Mouse (Mus musculus) cortical plate, adult 2 months (tissue): ENCODE measurements around the gene Cdh24. TPM values are rescaled to one million over a fixed set of nuclear protein-coding genes. Genes with fewer than 3 reads are reported as not detected.

Experiments used
- H3K27ac ChIP-seq: fragments of 200-500 bp; 2 replicates; pipeline ENCODE4 v1.5.1; 2012; ENCODE audit warnings: low read length, control low read depth, inconsistent platforms; ENCODE audit not compliant: insufficient read depth
- H3K4me1 ChIP-seq: fragments of 200-500 bp; 2 replicates; pipeline ENCODE4 v1.6.1; 2011; ENCODE audit warnings: low read length; ENCODE audit not compliant: control insufficient read depth, insufficient read depth
- H3K4me3 ChIP-seq: fragments of 200-500 bp; 2 replicates; pipeline ENCODE4 v1.5.1; 2011; ENCODE audit warnings: mild to moderate bottlenecking, low read length, control low read depth; ENCODE audit not compliant: insufficient read depth
- CTCF ChIP-seq: fragments of 200-500 bp; IDR thresholded peaks from 2 replicates; pipeline ENCODE4 v1.5.1; 2011; ENCODE audit warnings: mild to moderate bottlenecking, control low read depth, low read length; ENCODE audit not compliant: insufficient read depth; ENCODE audit errors: extremely low read depth
- POLR2A ChIP-seq: fragments of 200-500 bp; IDR thresholded peaks from 2 replicates; pipeline ENCODE4 v1.6.1; 2011; ENCODE audit warnings: mild to moderate bottlenecking, low read length, control low read depth; ENCODE audit not compliant: insufficient read depth; ENCODE audit errors: extremely low read depth
- polyA plus RNA-seq: library from polyadenylated mRNA; depleted of rRNA; stranded (reverse); fragments of >200 nt; gene quantifications from 2 replicates; pipeline ENCODE4 v1.2.3, GENCODE M21; 2012; rRNA removed

Cdh24 gene
- polyA plus RNA-seq: 13.3 and 18.6 TPM in 2 replicates

DNA sequence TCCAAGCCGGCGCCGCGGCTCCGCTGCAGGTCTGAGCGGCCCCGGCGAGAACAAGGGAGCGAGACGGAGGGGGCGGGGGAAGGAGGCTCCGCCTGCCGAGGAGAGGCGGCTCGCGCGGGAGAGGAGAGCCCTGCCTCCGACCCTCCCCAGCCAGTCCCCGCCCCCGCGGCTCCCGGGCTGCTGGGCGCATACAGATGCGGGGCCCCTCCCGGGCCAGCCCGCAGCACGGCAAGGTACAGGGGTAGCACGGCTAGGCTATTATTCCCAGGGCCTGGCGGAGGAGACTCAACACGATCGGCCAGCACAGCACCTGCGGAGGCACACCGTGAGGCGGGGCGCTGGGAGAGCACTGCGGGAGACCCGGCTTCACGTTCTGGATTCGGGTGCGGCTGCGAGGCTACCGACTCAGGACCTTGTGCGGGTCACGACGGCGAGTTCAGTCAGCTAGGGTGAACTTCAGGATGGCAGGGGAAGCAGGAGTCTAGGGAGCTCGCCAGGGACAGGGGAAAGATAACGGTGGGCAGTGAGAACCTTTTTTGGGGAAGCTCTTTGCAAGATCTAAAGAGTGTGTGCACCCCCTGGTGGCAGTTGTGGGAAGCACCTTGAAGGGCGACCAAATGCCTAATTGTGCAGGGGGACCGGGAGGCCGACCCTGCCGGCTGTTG lies at the start of gene Cdh24:
Gene Cdh24, minus strand, starts transcription at position 60 of the 665 bp plus-strand sequence.
- Histone ChIP-seq H3K4me3 (peak within 1 kb of the TSS; percentile 44), H3K27ac (no peak within 1 kb of the TSS), H3K4me1 (no peaks in the 10 kb centered on the region)
- TF ChIP-seq CTCF (peak; percentile 82), POLR2A (0 out of 2 replicates have a peak, but pooled peaks have one; percentile 12)

GRCm38 (mm10) chr14:54687251-54687650 lies 46.1 kb upstream of the Cdh24 start:
- TF ChIP-seq CTCF: no peak
- no peak for TF ChIP-seq POLR2A
- Histone ChIP-seq H3K27ac (no peak overlapping the region), H3K4me3 (peak overlapping the region; percentile 41), H3K4me1 (no peaks in the 10 kb centered on the region; the same call in 1 of the 2 replicates)

DNA sequence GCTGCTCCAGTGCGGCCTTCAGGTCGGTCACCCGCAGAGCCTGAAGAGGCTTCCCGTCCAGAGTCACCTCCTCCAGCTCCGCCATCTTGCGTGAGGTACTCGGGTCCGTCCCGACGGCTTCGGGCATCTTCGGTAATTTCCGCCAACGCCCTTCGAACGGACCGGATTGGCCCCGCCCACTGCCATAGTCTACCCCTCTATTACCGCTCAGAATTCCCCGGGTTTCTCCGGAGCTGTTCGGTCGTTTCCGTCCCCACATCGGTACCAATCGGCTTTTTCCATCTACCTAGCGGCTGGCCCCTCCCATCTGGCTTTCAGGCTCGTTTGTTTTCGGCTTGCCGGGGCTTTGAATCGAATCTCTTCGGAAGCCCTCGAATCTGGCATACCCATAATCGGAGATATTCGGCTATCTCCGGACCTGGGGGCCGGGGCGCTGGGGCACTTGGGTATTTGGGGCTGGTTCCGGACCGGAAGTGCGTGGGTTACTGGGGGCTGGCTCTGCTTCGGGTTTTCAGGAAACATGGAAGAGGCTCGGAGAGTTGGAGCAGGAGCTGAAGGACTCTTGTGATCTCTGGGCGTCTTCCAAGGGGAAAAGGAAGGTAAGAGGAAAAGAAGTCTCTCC lies 45.5 kb upstream of the Cdh24 start, which contains the start of gene Acin1:
Gene Acin1, minus strand, starts transcription at position 410 of the 622 bp plus-strand sequence.
- TF ChIP-seq POLR2A (peak; percentile 95), CTCF (no peak)
- H3K4me3 ChIP-seq: peak within 1 kb of the TSS; percentile 74
- H3K4me1 ChIP-seq: no peaks in the 10 kb centered on the region; the same call in 1 of the 2 replicates
- peak within 1 kb of the TSS; percentile 89 for H3K27ac ChIP-seq

DNA sequence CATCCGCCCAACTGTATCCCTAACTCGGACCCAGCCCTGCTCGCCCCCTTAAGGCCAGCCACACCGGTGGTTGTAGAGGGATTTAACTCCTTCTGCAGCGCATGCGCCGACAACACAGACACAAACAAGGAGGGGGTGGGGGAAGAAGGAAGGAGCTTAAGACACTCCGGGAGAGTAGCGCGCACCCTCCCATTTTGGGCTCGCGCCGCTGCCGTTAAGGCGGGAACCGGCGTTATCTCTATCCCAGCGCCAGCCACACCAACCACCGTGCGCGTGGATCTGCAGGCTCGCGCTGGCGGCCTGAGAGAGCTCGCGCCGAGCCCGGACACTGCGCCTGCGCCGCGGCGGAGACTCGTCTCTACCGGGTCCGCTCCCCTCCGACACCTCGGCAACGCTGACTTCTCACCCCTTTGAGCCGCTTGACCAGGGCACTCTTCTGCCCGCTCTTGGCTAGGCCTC lies 44.9 kb upstream of the Cdh24 start, which contains the start of gene 1700123O20Rik:
Gene 1700123O20Rik, plus strand, starts transcription at position 154 of the 459 bp plus-strand sequence.
- H3K27ac ChIP-seq: peak within 1 kb of the TSS; percentile 89
- H3K4me1 ChIP-seq: no peaks in the 10 kb centered on the region; the same call in 1 of the 2 replicates
- TF ChIP-seq POLR2A: peak; percentile 66; the same call in 1 of the 2 replicates
- no peak for TF ChIP-seq CTCF
- peak within 1 kb of the TSS; percentile 74 for H3K4me3 ChIP-seq

- Histone ChIP-seq H3K4me1 (no peaks in the 10 kb centered on the region; the same call in 1 of the 2 replicates), H3K4me3 (peak overlapping the region; percentile 74), H3K27ac (no peak overlapping the region)
- TF ChIP-seq POLR2A (no peak), CTCF (no peak)
Observed at GRCm38 (mm10) chr14:54685471-54685870, 44.3 kb upstream of the Cdh24 start.

- H3K4me3 ChIP-seq: no peak overlapping the region
- H3K27ac ChIP-seq: no peak overlapping the region
- TF ChIP-seq CTCF (no peak), POLR2A (no peak)
- H3K4me1 ChIP-seq: no peaks in the 10 kb centered on the region
Observed at GRCm38 (mm10) chr14:54682396-54682795, 41.2 kb upstream of the Cdh24 start.

DNA sequence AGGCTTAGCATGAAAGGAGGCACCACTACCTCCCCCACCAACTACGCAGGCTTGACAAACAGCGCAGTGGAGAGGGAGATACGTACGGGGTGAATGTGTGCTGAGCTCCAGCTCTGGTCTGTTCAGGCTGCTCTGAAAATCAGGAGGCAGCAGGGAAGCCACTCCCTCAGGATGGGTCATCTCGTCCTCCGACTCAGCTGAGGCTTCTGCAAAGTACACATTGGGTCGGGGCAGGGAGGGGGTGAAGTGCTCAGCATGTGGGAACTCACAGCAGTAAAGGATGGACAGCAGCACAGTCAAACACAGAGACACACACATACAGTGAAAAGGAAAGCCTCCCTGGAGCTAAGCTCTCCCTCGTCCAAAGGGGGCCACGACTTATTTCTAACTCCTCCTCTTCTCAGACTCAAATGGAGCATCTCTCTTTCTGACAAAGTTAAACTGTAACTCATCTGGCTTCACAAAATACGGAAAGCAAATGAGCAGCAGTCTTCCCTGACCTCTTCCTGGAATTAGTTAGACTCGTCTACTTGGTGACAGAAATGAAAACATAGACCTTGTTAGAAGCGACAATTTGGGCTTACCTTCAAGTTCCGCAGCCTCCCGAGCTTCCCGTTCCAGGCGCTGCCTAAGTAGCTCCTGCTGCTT lies 37.6 kb upstream of the Cdh24 start:
- Histone ChIP-seq H3K27ac (no peak overlapping the region), H3K4me3 (no peak overlapping the region), H3K4me1 (peaks cover 2% of the 10 kb centered on the region)
- TF ChIP-seq POLR2A (no peak), CTCF (no peak)

- H3K4me3 ChIP-seq: no peak overlapping the region
- TF ChIP-seq POLR2A (no peak), CTCF (no peak)
- H3K4me1 ChIP-seq: peaks cover 2% of the 10 kb centered on the region
- no peak overlapping the region for H3K27ac ChIP-seq
Observed at GRCm38 (mm10) chr14:54676290-54676689, 35.1 kb upstream of the Cdh24 start.

DNA sequence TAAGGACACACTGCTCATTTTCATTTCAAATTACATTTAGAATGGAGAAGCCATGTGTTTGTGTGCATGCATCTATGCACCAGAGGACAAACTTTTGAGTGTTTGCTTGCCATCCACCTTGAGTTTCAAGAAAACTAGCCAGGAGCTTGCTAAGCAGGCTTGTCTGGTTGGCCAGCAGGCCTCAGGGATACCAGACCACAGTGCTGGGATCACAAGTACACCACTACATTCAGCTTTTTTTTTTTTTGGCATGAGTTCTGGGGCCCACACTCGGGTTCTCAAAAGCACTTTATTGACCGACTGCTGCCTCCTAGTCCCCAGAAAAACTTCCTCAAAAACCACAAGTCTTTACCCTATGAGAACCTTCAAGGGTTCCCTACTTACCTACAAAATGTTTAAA lies 33.2 kb upstream of the Cdh24 start:
- Histone ChIP-seq H3K4me3 (no peak overlapping the region), H3K4me1 (peaks cover 2% of the 10 kb centered on the region), H3K27ac (no peak overlapping the region)
- no peak for TF ChIP-seq POLR2A
- no peak for TF ChIP-seq CTCF
